In the genomic region with DNA sequence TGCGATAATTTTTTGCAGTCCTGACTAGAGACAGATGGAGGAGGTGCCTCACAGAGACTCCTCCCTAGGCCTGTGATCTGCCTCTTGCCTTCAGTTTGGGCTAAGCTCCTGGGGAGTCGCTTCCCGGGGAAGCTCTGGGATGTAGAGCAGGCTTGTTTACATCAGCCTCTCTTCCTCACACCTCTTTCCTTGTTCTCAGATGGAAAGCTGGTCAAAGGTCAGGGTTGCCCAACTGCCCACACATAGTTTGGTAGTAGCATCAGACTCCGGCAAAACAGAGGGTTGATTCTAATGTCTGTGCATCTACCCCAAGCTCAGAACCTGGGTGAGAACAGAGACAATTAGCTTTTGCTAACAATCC, we compare ENCODE assay signal across 8 mouse cellular contexts.
DNase-seq lines count a peak whose midpoint lies in the region; ATAC-seq and TF ChIP-seq lines count a peak whose summit lies in the region.

No protein-coding gene starts in this region.

- no peak overlapping the region for H3K27ac ChIP-seq in forebrain, embryonic 11.5 days (ENCODE audit: low read depth, low read length)
- peak overlapping the region; percentile 66 for H3K27ac ChIP-seq in hindbrain, embryonic 13.5 days
- H3K27ac ChIP-seq in limb, embryonic 15.5 days, result peak overlapping the region; percentile 88
- H3K27ac ChIP-seq in small intestine, adult 2 months (ENCODE audit: insufficient read depth, low read depth, low read length), result peak overlapping the region; percentile 53; the same call in 1 of the 2 replicates

- no peak for TF ChIP-seq CTCF in small intestine, adult 2 months (IDR thresholded peaks at IDR 0.05; ENCODE audit: extremely low read depth, insufficient read length, insufficient replicate concordance, low read depth, low read length)

- H3K4me3 ChIP-seq in forebrain, embryonic 11.5 days (ENCODE audit: low read depth, low read length), result no peak overlapping the region
- H3K4me3 ChIP-seq in hindbrain, embryonic 13.5 days, result no peak overlapping the region
- H3K4me3 ChIP-seq in limb, embryonic 15.5 days, result no peak overlapping the region
- H3K4me3 ChIP-seq in small intestine, adult 2 months (ENCODE audit: low read depth, low read length), result no peak overlapping the region

- H3K9ac ChIP-seq in forebrain, embryonic 11.5 days (ENCODE audit: low read length), result no peak overlapping the region
- H3K9ac ChIP-seq in hindbrain, embryonic 13.5 days, result no peak overlapping the region
- H3K9ac ChIP-seq in limb, embryonic 15.5 days, result no peak overlapping the region

- no peaks in the 10 kb centered on the region for H3K36me3 ChIP-seq in forebrain, embryonic 11.5 days (ENCODE audit: control insufficient read depth, insufficient read depth, low read length)
- no peaks in the 10 kb centered on the region for H3K36me3 ChIP-seq in hindbrain, embryonic 13.5 days
- no peaks in the 10 kb centered on the region for H3K36me3 ChIP-seq in limb, embryonic 15.5 days
- no peaks in the 10 kb centered on the region for H3K36me3 ChIP-seq in small intestine, adult 2 months (ENCODE audit: control insufficient read depth, insufficient read depth, low read length)

- intact Hi-C loops in heart, postnatal 25 days (cut with DNase I), result loop anchor here (2.0 to 5.0 kb wide), 2 partner anchors 83 to 87 kb away; no protein-coding TSS in a partner anchor

- peaks cover 5% of the 10 kb centered on the region; the same call in 1 of the 2 replicates for H3K4me1 ChIP-seq in forebrain, embryonic 11.5 days (replicated peaks; ENCODE audit: control insufficient read depth, insufficient read depth, low read length)
- H3K4me1 ChIP-seq in hindbrain, embryonic 13.5 days (replicated peaks), result peaks cover 23% of the 10 kb centered on the region
- peaks cover 28% of the 10 kb centered on the region for H3K4me1 ChIP-seq in limb, embryonic 15.5 days
- H3K4me1 ChIP-seq in small intestine, adult 2 months (ENCODE audit: control insufficient read depth, insufficient read depth, insufficient read length, low read length), result peaks cover 8% of the 10 kb centered on the region; the same call in 1 of the 2 replicates

- no peaks in the 10 kb centered on the region for H3K27me3 ChIP-seq in forebrain, embryonic 11.5 days (ENCODE audit: control insufficient read depth, insufficient read depth, low read length)
- no peaks in the 10 kb centered on the region for H3K27me3 ChIP-seq in hindbrain, embryonic 13.5 days
- H3K27me3 ChIP-seq in limb, embryonic 15.5 days, result no peaks in the 10 kb centered on the region
- H3K27me3 ChIP-seq in small intestine, adult 2 months (ENCODE audit: control insufficient read depth, insufficient read depth, low read length), result no peaks in the 10 kb centered on the region

- peak; percentile 54 to 58 for DNase-seq in heart, adult 18-20 months
- no peak for DNase-seq in heart, postnatal 25 days (ENCODE audit: low spot score)
- DNase-seq in forebrain, embryonic 11.5 days (ENCODE audit: low spot score), result no peak
- no peak for DNase-seq in cerebellum, adult 11 months

- no peak overlapping the region for H3K4me2 ChIP-seq in forebrain, embryonic 11.5 days (ENCODE audit: low read depth, low read length, severe bottlenecking)
- no peak overlapping the region for H3K4me2 ChIP-seq in hindbrain, embryonic 13.5 days
- H3K4me2 ChIP-seq in limb, embryonic 15.5 days, result peak overlapping the region; percentile 30; the same call in 1 of the 2 replicates

- TF ChIP-seq POLR2A in small intestine, adult 2 months (IDR thresholded peaks at IDR 0.05; ENCODE audit: low read depth, low read length), result no peak

- WGBS in forebrain, embryonic 11.5 days, result 12% methylated on average over 4 of the region's 4 CpGs
- WGBS in hindbrain, embryonic 13.5 days, result 17% methylated on average over 4 of the region's 4 CpGs
- WGBS in limb, embryonic 15.5 days, result 13% methylated on average over 4 of the region's 4 CpGs
- 17% methylated on average over 4 of the region's 4 CpGs for WGBS in small intestine, adult 2 months

- no peaks in the 10 kb centered on the region for H3K9me3 ChIP-seq in forebrain, embryonic 11.5 days (ENCODE audit: control insufficient read depth, low read length)
- H3K9me3 ChIP-seq in hindbrain, embryonic 13.5 days, result no peaks in the 10 kb centered on the region
- H3K9me3 ChIP-seq in limb, embryonic 15.5 days, result no peaks in the 10 kb centered on the region

- peak; percentile 29 for ATAC-seq in forebrain, embryonic 11.5 days (replicated peaks; ENCODE audit: low FRiP score)
- peak; percentile 49; the same call in 1 of the 2 replicates for ATAC-seq in hindbrain, embryonic 13.5 days (ENCODE audit: low FRiP score)
- peak; percentile 50; the same call in 1 of the 2 replicates for ATAC-seq in limb, embryonic 15.5 days (ENCODE audit: insufficient number of reproducible peaks, low FRiP score, low TSS enrichment, low read depth)
- no peak for ATAC-seq in erythroblast, adult 5-6 weeks (replicated peaks; ENCODE audit: low FRiP score, poor library complexity, severe bottlenecking)

Comparison
In these comparisons a context has a peak if more than half of its experiments do, and no peak if none do; other contexts are left out.
1. DNase-seq: peak in heart, adult 18-20 months (2 of 2); none in heart, postnatal 25 days (single experiment), forebrain, embryonic 11.5 days (single experiment) and cerebellum, adult 11 months (single experiment).